Mouse (Mus musculus) neural tube, embryonic 10.5 days (tissue): Measurements from ENCODE around the gene Fam151b.

Experiments
- DNase-seq: peaks from one replicate; pipeline ENCODE4 v3.0.0-alpha.2; 2017; ENCODE audit warnings: low spot score; ENCODE audit errors: extremely low spot score

Gene Fam151b

DNA sequence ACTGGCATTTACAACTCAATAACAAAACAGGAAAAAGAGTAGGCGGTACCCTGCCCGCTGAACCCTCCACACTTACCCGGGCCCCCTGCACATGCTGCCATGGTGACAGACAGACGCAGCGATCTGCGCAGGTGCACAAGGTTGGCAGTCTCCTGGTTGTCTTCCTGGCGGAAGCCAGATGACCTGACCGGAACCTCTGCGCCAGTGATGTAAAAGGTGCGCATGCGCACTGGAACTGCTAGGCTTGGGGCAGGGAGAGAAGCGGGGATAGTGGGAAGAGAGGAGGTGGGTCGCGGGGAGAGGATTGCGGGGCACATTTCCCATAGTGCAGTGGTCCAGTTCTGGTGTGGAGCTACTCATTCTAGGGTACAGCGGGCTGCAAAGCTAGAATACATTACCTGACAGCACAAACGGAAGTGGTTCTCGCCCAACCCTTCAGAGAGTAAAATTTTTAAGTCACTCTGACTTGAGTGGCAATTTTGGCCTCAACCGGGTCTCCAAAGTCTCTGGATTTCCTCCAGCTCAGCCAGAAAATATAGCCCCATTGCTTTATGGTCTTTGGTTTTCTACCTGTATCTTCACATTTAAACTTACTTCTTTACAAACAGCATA, at the start of gene Fam151b:
Gene Fam151b (minus strand): TSS at position 164 of the 612 bp plus-strand sequence.
- DNase-seq = peak; percentile 90

DNA sequence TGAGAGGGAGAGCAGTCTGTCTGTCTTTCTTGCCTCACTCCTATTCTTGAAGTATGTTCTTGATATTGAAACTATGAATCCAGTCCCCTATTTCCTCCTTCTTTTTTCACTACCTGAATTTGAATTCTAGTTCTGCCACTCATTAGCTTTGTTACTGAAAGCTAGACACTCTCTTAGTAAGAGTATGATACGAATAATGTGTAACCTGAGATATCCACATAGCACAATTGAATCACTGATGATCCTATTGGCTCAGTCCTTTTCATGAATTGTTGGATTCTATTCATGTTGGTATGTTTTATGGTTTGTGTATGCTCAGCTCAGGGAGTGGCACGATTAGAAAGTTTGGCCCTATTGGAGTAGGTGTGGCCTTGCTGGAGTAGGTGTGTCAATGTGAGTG, 48.4 kb upstream of the Fam151b start:
- DNase-seq = no peak

DNA sequence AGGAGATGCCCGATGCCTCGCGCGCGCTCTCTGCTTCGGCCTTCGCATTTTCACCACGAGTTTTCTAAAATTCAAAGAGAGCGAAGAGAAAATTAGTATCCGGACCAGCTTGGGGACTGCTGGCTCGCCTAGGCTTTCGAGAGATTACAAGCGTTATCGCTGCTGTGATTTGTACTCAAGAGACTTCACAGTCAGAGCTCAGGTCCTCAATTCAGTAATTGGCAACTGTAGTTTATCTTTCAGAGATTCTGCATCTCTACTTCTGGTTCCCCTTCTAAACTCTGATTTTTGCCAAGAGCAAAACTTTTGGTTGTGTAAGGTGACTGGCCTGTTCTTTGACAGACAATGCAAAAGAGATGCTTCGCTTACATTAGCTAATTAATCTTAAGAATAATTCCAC, 47.4 kb upstream of the Fam151b start:
- no peak for DNase-seq

DNA sequence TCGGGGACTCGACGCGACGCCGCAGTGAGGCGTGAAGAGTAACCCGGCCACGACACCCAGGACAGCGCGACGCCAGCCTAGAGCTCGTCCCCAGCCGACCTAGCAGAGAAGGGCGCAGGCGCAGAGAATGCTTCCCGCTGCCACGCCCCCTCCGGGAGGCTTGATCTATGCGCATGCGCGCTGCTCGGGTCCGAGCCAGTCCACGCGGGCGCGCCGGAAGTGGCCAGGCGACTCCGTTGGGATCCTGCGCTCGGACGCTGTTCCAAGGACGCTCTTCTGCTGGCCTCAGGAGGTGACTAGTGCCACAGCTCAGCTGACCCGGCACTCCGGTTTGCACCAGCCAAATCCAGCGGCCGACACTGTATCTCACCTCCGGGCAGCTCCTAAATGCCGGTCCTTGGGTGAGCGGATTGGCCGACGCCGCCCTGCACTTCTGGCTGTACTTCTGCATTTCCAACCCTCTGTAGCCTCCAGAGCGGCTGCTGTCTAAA, 47.0 kb upstream of the Fam151b start, which contains the start of gene Zfyve16:
Gene Zfyve16 (minus strand): TSS at position 148 of the 491 bp plus-strand sequence.
- DNase-seq = peak; percentile 99

DNA sequence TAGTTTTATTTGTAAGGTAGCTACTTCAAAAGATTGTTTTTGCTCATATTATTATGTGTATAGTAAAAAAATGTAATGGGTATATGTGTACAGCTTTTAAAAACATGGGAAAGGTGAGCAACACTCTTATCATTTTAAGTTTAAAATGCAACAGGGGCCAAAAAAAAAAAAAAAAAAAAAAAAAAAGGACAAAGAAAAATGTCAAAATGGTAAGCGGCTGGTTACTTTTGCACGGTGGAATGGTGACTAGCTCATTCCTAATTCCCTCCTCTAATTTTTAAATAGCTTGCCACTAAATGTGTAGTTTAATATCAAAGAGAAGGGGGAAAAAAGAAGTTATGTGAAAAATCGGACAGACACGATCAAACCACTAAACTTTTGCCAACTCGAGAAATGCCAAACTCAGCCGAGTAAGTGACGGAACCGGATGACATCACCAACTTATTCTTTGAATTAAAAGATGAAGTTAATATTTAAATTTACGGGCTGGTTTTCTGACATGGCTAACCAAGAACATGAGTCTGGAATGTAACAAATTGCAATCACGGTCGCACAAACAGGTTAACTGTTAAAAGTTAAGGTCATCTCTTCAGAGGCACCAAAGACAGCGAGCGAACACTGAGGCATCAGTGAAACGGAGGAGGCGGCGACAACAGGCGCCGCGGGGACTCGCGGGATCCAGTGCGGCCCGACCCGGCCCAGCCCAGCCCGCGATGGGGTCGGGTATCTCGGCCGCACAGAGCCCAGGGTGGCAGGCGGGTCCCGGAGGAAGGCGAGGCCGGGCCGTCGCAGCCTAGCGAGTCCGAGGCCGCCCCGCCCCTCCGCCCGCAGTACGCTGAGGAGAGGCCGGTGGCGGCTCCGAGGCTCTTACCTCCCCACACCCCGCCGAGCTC, 46.3 kb upstream of the Fam151b start:
- no peak for DNase-seq

DNA sequence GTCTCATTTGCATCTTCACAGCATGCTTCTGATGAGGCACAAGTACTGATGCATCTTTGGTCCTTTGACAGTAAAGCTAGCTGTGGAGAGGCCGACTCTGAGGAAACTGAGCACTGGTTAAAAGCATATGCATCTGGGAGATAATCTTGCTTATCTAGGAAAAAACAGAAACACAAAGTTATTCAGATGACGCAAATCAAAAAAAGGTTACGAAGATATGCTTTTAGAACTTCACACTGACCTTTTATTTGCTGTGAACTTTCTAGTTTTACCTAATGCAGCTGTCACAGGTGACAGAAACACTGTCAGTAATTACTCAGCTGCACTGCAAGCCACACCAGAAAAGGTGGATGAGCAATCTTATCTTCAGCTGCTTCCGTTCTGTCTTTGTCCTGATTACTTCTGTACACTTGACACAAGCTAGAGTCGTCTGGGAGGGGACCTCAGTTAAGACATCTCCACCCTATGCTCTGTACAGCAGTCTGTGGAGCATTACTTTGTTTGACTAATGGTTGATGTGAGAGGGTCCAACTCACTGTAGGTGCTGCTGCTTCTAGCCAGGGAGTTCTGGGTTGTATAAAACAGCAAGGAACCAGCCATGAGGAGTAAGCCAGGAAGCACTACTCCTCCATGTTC, 39.5 kb upstream of the Fam151b start:
- no peak for DNase-seq

DNA sequence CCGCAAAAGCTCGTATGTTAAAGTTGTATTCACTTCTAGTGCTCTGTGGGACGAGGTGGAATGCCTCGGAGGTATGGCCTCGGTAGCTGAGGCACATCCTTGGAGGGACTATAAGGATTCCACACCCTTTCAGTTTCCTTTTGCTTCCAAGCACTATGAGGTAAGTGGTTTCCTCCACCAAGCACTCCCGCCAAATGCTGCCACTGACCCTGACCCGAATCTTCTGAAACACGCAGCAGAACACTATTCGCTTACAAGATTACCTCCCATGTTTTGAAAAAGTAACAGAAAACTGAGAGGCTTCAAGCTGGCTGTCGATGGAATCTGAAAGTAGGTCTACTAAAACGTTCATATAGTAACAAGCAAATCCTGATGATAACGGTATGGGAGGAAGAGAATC, 21.1 kb upstream of the Fam151b start:
- DNase-seq = no peak

DNA sequence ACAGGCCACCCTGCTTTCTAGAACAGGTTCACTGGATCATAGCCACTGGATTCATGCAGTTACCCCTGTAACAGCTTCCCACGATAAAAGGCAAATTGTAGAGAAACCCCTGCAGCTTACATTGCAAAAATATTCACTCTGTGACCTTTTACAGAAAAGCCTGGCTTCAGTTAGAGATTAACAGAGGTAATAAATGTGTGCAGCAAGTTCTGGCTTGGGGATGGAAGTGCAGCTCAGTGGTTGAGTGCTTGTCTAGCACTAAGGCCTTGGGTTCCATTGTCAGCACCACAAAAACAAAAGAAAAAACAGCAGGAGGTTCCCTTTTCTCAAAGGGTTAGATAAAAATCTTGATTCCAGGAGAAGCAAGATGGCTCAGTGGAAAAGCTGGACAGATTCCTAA, 8.1 kb upstream of the Fam151b start:
- no peak for DNase-seq

DNA sequence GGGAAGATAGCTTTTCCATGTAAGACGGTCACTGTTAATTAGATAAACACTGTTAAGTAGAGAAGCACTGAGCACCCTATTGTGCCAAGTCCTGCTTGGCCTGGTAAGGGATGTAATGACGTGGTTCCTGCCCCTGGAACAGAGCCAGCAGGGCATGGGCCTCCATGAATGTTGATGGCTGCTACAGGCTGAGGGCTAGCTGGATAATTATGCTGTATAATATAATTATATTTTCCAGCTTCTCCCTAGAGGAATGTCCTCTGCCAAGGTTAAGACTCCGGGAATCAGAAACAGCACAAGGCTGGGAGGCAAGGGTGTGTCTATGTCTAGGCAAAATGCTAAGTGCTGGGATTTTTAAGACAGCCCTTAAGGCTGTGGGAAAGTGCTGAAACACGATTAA, 7.0 kb upstream of the Fam151b start:
- no peak for DNase-seq

DNA sequence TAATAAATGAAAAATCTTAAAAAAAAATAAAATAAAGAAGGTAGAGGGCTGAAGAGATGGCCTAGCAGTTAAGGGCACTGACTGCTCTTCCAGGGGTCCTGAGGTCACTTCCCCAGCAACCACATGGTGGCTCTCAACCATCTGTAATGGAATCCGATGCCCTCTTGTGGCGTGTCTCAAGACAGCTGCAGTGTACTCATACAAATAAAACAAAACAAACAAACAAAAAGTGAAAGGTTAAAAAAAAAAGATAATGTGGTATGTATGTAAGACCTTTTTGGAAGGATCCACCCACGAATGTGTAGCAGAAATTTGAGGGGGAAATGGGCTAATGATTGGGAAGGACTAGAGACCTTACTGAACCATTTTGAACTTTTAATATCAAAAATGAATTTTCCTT, 467 bp downstream of the Fam151b start:
- DNase-seq = peak; percentile 38

DNA sequence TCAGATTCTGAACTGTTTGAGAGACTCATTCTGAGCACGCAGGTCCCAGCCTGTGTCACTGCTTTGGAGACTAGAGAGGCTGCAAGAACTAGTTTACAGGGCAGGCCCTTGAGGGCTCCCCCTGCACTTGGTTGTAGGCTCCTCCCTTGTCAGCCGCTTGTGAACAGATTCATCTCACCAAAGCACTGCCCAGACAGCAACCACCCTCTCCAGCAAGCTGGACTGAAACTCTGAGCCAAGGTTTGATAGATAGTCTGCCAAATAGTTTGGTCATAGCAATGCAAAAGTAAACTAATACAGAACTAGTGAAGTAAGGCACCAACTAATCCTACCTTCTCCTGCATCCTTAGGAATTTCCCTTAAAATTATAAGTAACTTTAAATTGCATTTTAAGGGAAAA, 13.7 kb downstream of the Fam151b start:
- no peak for DNase-seq

DNA sequence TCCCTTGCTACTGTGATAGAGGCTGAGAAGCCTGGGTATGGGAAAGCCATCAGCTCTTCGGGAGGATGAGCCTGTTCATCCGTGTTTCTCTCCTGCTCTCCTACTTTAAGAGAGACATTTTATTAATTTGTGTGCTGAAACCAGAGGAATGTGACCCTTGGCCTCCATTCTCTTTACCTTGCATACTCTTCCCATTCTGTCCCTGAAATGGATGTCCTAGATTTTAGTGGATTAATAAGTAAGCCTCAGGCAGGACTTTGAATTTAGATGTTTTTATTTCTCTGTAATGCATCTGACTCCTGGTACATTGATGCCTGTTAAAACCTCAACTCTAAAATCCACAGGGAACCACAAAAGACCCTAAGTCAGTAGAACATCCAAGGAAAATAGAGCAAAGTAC, 14.4 kb downstream of the Fam151b start:
- no peak for DNase-seq

DNA sequence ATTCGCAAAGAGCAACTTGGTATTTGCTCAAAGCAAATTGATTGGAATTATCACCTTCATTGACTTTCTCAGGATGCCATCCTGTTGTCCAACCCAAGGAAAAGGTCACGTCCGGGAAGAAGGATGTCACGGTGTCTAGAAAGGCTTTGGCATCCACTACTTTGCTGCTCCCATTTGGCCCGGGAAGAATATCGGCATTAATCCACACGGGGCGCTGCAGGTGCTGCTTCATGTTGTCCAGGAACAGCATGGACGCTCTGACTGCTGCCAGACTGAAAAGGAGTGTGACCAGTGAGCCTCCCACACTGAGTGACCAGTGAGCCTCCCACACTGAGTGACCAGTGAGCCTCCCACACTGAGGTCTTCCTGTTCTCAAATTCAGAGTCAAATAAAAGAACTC, 15.9 kb downstream of the Fam151b start:
- DNase-seq = no peak

DNA sequence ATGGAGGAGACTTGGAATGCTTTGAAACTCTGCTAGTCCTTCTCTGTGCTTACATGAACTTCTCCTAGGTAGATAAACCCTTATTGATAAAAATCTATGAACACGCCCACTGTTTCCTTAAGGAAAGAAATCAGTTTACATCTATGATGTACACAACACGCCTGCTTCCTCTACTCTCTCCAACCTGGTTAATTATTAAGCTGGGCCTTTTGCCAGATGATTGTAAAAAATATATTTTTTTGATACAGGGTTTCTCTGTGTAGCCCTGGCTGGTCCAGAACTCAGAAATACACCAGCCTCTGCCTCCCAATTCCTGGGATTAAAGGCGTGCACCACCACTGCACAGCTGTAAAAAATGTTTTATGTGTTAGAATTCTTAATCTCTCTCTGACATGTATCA, 19.1 kb downstream of the Fam151b start:
- DNase-seq = no peak

DNA sequence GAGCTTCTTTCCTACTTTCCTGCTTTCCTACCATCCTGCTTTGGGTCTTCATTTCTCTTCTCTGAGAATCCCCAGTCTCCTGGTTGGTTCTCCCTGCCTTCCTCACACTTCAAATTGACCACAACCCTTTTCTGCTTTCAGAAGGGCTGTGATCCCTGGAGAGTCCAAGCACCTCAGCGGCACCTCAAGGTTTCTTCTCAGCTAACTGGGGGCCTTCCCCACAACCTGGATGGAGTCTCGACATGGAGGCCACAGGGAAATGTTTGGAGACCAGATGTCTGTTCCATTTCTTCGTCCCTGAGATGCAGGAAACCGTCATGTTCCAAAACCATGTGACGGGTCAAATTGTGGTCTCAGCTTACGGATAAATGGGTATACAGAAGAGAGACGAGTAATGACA, 36.9 kb downstream of the Fam151b start:
- DNase-seq = no peak

DNA sequence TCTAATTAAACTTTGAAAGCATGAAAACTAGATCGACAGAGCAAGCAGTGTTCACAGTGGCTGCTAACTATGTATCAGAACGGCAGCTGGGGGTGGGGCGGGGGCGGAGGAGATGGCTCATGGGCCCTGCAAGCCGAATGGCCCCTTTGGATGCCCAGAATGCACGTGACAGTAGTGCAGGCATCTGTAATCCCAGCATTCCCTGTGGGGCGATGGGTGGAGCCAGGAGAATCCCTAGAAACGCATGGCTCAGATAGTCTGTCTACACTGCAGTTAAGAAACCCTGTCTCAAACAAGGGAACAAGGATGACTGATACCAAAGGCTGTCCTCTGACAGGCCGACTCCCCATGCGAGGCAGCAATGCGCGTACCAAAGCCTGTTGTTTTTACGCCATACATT, 43.5 kb downstream of the Fam151b start:
- no peak for DNase-seq

DNA sequence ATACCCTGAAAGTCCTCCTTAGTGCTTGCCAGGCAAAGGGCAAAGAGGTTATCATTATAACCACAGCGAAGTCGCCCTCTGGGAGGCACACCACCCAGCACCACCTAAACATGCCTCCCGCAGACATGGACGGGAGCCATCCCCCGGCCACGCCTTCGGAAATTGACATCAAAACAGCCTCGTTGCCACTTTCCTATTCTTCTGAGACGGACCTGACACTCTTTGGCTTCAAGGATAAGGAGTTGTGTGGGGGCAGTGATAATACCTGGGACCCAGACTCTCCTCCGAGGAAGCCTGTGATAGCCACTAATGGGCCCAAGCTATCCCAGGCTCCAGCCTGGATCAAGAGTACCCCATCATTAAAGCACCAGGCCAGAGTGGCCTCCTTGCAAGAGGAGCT, 45.2 kb downstream of the Fam151b start:
- no peak for DNase-seq

DNA sequence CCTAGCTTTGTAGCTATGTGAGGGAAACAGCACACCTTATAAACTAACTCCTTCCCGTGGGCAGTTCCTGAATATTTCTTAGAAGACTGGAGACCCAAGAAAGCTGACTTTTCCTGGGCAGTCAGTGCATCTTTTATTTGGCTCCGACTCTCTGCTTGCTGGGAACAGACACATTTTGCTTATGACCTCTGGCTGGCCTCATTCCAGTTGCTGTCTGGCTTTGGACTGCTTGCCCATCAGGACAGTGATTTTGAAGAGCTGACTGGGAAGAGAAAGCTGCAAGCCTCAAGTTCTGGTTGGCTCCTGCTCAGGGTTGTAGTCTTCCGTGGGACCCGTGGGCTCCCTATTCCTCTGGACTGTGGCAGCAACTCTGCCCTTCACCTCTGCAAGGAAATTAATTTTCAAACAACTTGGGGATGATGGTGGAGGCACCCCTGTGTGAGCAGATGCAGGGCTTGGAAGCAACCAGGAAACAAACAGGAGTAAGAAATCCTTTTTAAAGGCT, 56.4 kb downstream of the Fam151b start:
- no peak for DNase-seq

DNA sequence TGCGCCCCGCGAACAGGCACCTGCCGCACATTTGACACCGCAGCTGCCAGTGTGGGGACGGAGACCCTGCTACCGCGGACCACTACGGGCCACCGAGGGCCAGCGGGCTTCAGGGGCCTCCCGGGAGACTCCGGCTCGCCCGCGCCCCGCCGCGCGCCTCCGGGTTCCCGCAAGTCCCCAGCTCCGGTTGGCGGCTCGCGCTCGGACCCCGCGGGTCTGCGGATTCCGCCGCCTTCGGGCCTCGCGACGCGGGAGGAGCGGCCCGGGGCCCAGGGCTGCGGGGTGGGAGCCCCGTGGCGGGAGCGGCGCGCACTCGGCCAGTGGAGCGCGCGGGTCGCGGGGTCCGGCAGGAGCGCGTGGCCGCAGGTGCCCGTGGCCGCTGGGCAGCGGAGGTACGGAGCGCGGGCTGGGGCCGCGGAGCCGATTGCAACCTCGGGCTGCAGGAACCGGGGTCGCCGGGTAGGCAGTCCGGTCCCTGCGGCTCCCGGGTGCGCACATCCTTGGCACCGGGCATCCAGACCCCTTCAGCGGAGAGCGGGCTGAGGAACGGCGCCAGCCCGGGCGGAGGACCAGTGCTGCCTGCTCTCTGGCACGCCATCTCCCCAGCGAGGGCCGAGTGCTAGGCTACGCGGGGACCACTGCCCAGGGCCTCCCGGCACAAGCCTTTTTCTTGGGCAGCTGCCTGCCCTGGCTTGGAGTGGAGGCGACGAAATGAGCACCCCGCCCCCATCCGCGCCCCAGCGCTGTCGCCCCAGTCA, 57.3 kb downstream of the Fam151b start:
- DNase-seq = peak; percentile 62

DNA sequence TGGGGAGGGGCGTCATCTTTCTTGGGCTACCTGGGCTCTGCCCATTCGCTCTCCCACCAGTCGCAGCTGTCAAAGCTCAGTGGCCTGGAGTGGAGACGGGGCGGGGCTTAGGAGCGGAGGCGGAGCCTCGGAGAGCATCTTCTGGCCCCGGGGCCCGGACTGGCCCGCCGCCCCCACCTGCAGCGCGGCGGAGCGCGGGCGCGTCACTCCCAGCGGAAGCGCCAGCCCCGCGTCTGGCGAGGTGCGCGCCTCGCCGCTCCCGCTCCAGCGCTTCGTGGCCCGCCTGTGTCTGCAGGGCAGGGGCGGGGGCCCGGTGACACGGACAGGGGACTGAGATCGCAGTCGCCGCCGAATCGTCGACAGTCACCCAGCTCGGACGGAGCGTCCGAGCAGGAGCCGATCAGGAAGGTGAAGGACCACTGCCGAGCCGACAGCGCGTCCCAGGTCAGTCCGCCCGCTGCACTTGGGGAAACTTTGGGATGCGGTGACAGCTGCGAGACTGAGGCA, 58.0 kb downstream of the Fam151b start, which contains the start of gene Ankrd34b:
Gene Ankrd34b (plus strand): TSS at position 139 of the 507 bp plus-strand sequence.
- DNase-seq = peak; percentile 65

DNA sequence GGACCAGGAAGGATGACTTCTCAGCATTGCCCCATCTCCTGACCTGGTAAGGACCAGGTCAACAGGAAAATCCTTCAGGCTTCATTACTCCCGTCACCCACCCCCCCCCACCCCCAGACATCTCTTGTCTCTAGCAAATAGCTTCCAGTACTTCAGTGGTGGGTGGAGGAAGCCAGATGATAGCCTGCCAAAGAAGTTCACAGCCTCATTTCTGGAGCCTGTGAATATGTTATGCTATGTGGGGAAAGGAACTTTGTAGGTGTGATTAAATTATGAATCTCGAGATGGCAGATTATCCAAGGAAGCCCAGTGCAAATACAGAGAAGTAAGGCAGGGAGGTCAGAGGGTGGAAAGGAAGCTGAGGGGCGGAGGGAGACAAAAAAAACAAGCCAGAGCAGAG, 60.1 kb downstream of the Fam151b start:
- no peak for DNase-seq
